Mouse (Mus musculus): Measurements from ENCODE around the gene H2al1a. TPM values are rescaled to one million over a fixed set of nuclear protein-coding genes. Genes with fewer than 3 reads are reported as not detected.
"Not testable (repeated sequence)": the region's sequence is repeated elsewhere in the genome, so short reads cannot be mapped to it uniquely, and the experiment has no call there.

H2al1a gene
- total RNA-seq (2021), result not detected
- long read RNA-seq, experiment 1, result 0 reads
- long read RNA-seq, experiment 2, result 0 reads

DNA sequence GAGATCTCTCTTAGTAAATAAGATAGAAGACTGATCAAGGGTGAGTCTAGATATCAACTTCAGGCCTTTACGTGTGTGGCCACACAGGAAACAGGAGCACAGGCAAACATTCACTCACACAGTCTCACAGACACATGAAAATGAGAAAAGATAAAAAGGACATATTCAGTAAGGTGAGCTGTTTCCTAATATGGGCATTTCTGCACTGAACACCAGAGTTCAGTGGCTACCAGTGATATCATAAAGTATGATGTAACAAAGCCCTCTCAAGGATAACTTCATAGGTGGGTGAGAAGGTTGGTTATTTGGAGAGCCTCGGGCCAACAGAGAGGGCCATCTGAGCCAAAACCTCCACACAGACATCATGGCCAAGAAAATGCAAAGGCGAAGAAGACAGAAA, at the start of gene H2al1a:
Gene H2al1a (plus strand): TSS at position 301 of the 400 bp plus-strand sequence.
- DNase-seq (ENCODE audit: low spot score in 2 of 2), result not testable (repeated sequence)

DNA sequence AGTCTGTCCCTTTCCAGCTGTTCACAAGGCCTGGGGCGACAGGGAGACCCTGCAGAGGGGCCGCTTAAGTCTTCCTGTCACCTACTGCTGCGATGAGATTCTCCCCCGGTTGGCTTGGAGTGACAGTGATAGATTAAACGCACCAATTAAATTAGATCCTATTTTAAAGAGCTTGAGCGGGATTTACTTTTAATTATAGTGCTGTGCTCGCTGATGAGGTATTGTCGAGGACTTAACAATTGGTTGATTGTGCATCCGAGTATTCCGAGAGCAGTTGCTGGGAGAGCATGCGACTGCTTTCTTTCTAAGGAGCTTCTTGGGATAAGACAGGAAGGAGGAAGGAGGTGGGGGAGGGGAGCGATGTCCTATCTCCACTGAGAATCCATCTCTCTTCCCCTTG, 48.9 kb upstream of the H2al1a start:
- no peak for DNase-seq (ENCODE audit: low spot score in 2 of 2)

DNA sequence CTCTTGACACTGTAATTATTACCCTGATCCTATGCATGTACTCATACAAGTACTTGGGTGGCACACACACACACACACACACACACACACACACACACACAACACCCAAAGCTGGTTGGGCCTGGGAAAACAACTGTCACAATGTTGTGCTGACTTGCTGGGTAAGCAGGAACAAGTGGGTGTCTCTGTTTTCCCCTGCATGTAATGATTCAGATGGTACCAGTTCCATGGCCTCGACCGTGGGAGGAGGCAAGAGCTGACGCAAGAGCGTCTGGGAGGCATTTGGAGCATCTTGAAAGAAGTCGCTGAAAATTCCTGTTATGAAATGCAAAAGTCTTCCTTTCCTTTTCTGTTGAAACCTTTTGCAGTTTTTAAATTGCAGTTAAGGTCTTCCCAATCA, 45.0 kb upstream of the H2al1a start:
- DNase-seq (ENCODE audit: low spot score in 2 of 2), result no peak

DNA sequence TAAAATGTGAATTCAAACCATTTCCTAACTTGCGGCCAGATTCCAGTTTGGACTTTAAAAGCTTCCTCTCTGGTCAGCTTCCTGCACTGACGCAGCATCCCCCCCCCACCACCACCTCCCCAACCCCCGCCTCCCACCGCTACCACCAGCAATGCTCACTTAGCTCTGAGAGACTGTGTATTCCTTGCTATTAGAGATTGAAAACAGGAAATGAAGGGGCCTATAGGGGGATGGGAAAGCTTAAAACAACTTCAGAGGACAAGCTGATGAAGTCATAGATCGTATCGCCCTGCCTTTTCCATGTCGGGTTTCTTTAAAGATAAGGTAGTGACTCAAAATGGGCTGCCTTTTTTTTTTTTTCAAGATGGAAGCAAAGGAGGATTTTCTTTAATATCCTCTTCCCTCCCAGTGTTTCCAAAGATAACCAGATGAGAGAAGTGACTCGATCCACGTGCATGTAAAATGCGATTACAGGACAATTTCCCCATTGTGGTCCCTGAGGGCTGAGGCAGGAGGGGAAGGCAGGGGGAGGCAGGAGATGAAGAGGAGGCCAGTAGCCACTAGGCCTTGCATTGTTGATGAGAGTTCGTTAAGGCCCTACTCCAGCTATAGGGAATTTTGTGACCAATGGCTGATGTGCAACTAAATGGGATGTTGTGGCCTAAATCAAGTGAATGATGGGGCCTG, 44.4 kb upstream of the H2al1a start:
- DNase-seq (ENCODE audit: low spot score in 2 of 2), result no peak

DNA sequence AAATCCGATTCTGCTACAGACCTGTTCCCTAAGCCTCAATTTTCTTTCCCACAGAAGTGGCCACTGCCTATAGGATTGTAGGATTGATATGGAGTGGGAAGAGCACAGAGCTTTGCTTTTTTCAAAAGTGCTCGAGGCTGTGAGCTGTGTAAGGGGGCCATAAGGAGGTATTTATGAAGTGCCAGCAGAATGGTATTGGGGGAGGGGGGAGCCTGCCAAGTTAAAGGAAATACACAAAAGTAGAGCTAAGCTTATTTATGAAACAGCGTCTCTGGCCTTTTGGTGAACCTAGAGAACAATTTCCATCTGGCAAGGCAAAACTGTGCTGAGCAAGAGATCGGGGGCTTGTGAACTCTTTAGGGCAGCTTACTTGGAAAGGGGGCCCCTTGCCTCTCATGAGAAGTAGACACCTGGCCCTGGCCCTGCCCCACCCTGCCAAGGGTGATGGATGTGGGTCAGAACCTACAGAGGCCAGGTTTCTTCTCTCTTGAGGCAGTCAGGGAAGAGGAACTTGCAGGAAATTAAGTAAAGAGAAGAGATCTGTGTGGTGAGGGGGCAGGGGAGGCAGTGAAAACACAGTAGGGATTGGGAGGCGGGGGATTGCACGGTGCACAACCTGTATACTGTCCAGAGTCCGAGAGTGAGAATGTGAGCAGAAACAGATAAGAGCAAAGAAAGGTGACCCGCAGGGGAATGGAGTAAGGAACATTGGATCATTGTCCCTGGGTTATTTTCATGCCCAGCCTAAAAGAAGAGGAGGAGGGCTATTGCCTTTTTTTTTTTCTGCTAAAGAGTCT, 43.3 kb upstream of the H2al1a start:
- no peak for DNase-seq (ENCODE audit: low spot score in 2 of 2)

DNA sequence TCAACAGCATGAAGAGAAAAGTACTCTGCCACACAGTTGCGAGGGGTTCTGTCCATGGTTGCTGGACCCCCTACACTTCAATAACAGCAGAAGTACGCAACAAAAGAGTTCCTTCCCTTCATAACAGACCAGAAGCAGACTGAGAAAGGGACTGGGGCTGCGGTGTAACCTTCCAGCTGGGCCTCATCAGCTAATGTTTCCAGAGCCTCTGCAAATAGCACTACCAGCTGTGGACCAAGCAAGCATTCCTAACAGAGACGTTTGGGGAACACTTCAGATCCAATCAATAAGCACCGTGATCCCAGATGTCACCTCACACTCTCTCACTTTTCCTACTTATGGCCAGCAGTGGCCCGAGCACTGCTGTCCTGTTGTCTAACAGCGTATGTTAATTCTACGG, 34.1 kb upstream of the H2al1a start:
- DNase-seq (ENCODE audit: low spot score in 2 of 2), result no peak

DNA sequence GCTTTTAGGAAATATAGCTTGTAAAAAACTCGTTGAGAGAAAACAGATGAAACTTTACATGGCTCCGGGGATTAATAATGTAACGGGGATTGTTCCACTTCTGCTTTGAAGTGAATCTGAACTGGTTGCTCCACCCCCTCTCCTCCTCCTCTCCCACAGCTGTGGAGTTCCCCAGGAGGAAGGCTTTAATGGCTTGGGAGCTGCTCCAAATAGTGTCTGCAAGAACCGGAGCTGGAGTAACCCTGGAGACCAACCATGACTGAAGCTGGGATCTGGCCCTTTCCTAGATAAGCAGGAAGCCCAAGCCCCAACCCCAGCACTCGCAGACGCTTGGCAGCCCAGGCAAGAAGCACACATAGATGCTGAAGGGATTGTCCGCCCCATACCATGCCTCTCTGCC, 31.3 kb upstream of the H2al1a start:
- DNase-seq (ENCODE audit: low spot score in 2 of 2), result peak in 1 of 2 experiments; percentile 26

DNA sequence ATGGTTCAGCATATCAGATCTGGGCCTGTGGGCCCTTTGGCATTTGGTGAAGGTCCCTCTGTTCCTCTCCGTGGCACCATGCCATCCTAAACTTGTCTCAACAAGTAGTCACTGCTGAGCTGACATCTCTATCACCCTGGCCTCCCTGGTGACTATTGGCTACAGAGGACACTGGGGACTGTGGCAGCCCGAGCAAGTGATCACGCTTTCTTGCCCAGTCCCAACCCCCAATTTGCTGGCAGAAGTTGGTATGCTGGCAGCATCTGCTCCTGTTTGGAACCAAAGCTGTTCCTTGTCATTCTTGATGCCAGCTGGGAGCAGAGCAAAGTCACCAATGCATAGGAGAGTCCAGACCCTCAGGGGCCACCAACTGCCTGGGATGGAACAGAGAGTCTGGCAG, 30.0 kb upstream of the H2al1a start:
- DNase-seq (ENCODE audit: low spot score in 2 of 2), result no peak

DNA sequence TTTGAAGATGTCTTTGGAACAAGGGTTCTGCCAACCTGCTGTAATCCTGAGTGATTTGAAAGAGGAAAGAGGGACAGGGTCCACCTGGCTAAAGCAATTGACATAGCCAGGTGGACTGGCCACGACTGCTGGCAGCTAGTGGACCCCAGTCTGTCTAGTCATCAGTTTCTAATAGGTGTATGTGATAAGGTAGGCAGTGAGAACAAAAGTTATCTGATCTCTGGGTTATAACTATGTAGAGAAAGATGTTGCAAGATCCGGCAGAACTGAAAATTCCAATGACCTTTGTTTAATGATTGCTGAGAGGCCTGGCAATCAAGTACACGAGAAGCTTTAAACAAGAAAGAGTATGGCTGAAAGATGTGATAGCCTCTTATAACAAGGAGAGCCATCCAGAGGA, 25.9 kb upstream of the H2al1a start:
- DNase-seq (ENCODE audit: low spot score in 2 of 2), result no peak

DNA sequence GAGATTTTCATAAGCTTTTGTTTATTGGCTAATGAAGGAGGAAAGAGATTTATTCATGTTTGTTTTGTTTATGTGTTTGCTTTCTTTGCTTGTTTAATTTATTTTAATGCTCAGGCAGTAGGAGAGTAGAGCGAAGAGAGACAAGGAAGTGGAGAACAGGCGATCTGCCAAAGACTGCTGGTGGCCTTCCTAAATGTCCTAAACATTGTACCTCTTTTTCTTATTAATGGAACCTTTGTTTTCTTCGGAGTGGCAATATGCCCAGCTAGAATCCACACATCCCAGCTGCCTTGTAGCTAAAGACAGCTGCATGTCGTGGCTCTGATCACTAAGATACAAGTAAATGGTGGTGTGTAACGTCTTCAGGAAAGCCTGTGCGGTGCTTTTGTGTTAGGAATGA, 22.0 kb upstream of the H2al1a start:
- no peak for DNase-seq (ENCODE audit: low spot score in 2 of 2)

DNA sequence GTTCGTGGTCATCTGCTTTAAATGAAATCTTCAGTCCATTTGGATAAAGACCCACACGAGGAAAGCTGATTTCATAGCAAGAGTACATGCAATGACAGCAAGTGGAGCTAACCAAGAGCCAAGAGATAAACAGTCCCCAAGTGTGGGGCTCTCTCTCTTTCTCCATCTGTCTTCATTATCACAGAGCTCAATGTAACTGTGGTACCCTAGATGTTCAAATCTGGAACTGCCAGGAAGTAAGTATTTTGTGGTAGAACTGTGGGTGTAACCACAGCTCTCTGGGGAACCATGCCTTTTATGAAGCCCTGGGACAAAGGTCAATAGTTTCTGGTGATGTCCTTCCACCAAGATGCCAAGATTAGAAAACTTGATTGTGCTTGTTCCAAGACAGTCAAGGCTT, 18.3 kb upstream of the H2al1a start:
- DNase-seq (ENCODE audit: low spot score in 2 of 2), result no peak

DNA sequence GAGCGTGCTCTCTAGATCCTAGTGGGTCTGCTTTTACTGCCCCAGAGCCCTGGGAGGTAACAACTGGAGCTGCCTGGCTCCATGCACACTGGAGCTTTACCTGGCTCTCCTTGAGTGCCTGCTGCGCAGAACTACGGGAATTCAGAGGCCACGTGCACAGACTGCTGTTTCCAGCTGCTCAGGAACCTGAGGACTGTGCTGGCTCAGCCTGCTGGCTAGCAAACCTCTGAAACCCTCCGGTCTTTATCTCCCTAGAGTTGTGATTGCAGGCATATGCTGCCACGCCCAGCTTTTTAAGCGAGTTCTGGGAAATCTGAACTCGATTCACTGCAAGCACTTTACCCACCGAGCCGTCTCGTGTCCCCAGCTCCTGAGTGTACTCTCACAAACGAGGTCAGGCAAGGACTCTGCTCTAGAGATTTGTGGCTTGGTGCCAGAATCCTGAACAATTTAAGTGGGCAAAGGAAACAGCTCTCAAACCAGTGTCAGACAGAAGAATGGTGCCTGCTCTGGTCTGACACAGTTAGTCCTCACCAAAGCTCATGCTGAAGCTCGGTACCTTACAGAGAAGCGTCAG, 10.7 kb upstream of the H2al1a start:
- DNase-seq (ENCODE audit: low spot score in 2 of 2), result no peak

DNA sequence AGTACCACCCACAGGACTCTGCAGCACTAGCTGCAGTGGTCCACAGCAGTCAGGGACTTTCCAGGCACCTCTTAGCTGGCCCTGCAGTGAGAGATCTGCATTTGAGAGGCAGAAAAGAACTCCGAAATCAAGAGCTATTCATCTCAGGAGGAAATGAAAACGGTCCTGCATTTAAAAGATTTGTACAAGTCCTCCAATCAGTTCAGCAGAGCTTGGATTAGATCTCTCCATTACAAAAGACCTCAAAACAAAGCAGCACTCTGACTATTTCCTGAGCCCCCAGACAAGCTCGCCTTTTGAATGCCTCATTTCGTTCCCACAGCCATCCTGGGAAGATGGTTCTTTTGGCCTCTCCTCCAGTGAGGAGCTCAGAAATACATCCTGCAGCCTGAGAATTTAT, 9.8 kb upstream of the H2al1a start:
- no peak for DNase-seq (ENCODE audit: low spot score in 2 of 2)

DNA sequence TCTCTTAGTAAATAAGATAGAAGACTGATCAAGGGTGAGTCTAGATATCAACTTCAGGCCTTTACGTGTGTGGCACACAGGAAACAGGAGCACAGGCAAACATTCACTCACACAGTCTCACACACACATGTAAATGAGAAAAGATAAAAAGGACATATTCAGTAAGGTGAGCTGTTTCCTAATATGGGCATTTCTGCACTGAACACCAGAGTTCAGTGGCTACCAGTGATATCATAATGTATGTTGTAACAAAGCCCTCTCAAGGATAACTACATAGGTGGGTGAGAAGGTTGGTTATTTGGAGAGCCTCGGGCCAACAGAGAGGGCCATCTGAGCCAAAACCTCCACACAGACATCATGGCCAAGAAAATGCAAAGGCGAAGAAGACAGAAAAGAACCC, 3.1 kb downstream of the H2al1a start, which contains the start of gene H2al1b:
Gene H2al1b (plus strand): TSS at position 301 of the 400 bp plus-strand sequence.
- not testable (repeated sequence) for DNase-seq (ENCODE audit: low spot score in 2 of 2)

DNA sequence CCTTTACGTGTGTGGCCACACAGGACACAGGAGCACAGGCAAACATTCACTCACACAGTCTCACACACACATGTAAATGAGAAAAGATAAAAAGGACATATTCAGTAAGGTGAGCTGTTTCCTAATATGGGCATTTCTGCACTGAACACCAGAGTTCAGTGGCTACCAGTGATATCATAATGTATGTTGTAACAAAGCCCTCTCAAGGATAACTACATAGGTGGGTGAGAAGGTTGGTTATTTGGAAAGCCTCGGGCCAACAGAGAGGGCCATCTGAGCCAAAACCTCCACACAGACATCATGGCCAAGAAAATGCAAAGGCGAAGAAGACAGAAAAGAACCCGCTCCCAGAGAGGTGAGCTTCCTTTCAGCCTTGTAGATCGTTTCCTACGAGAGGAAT, 6.3 kb downstream of the H2al1a start, which contains the start of gene H2al1c:
Gene H2al1c (plus strand): TSS at position 301 of the 400 bp plus-strand sequence.
- DNase-seq (ENCODE audit: low spot score in 2 of 2), result not testable (repeated sequence)

DNA sequence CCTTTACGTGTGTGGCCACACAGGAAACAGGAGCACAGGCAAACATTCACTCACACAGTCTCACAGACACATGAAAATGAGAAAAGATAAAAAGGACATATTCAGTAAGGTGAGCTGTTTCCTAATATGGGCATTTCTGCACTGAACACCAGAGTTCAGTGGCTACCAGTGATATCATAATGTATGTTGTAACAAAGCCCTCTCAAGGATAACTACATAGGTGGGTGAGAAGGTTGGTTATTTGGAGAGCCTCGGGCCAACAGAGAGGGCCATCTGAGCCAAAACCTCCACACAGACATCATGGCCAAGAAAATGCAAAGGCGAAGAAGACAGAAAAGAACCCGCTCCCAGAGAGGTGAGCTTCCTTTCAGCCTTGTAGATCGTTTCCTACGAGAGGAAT, 9.5 kb downstream of the H2al1a start, which contains the start of gene H2al1d:
Gene H2al1d (plus strand): TSS at position 301 of the 400 bp plus-strand sequence.
- DNase-seq (ENCODE audit: low spot score in 2 of 2), result not testable (repeated sequence)

DNA sequence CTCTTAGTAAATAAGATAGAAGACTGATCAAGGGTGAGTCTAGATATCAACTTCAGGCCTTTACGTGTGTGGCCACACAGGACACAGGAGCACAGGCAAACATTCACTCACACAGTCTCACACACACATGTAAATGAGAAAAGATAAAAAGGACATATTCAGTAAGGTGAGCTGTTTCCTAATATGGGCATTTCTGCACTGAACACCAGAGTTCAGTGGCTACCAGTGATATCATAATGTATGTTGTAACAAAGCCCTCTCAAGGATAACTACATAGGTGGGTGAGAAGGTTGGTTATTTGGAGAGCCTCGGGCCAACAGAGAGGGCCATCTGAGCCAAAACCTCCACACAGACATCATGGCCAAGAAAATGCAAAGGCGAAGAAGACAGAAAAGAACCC, 12.6 kb downstream of the H2al1a start, which contains the start of gene H2al1e:
Gene H2al1e (plus strand): TSS at position 301 of the 400 bp plus-strand sequence.
- not testable (repeated sequence) for DNase-seq (ENCODE audit: low spot score in 2 of 2)

DNA sequence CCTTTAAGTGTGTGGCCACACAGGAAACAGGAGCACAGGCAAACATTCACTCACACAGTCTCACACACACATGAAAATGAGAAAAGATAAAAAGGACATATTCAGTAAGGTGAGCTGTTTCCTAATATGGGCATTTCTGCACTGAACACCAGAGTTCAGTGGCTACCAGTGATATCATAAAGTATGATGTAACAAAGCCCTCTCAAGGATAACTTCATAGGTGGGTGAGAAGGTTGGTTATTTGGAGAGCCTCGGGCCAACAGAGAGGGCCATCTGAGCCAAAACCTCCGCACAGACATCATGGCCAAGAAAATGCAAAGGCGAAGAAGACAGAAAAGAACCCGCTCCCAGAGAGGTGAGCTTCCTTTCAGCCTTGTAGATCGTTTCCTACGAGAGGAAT, 15.8 kb downstream of the H2al1a start, which contains the start of gene H2al1f:
Gene H2al1f (plus strand): TSS at position 301 of the 400 bp plus-strand sequence.
- DNase-seq (ENCODE audit: low spot score in 2 of 2), result not testable (repeated sequence)

DNA sequence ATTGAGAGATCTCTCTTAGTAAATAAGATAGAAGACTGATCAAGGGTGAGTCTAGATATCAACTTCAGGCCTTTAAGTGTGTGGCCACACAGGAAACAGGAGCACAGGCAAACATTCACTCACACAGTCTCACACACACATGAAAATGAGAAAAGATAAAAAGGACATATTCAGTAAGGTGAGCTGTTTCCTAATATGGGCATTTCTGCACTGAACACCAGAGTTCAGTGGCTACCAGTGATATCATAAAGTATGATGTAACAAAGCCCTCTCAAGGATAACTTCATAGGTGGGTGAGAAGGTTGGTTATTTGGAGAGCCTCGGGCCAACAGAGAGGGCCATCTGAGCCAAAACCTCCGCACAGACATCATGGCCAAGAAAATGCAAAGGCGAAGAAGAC, 18.9 kb downstream of the H2al1a start, which contains the start of gene H2al1g:
Gene H2al1g (plus strand): TSS at position 301 of the 400 bp plus-strand sequence.
- not testable (repeated sequence) for DNase-seq (ENCODE audit: low spot score in 2 of 2)

DNA sequence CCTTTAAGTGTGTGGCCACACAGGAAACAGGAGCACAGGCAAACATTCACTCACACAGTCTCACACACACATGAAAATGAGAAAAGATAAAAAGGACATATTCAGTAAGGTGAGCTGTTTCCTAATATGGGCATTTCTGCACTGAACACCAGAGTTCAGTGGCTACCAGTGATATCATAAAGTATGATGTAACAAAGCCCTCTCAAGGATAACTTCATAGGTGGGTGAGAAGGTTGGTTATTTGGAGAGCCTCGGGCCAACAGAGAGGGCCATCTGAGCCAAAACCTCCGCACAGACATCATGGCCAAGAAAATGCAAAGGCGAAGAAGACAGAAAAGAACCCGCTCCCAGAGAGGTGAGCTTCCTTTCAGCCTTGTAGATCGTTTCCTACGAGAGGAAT, 22.1 kb downstream of the H2al1a start, which contains the start of gene H2al1h:
Gene H2al1h (plus strand): TSS at position 301 of the 400 bp plus-strand sequence.
- DNase-seq (ENCODE audit: low spot score in 2 of 2), result not testable (repeated sequence)

DNA sequence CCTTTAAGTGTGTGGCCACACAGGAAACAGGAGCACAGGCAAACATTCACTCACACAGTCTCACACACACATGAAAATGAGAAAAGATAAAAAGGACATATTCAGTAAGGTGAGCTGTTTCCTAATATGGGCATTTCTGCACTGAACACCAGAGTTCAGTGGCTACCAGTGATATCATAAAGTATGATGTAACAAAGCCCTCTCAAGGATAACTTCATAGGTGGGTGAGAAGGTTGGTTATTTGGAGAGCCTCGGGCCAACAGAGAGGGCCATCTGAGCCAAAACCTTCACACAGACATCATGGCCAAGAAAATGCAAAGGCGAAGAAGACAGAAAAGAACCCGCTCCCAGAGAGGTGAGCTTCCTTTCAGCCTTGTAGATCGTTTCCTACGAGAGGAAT, 25.3 kb downstream of the H2al1a start, which contains the start of gene H2al1i:
Gene H2al1i (plus strand): TSS at position 301 of the 400 bp plus-strand sequence.
- DNase-seq (ENCODE audit: low spot score in 2 of 2), result not testable (repeated sequence)
